17 mouse cellular contexts compared by ENCODE assay signal in genomic region chr14:98154832-98155422, GRCm38 (mm10). TPM values are rescaled to one million over a fixed set of nuclear protein-coding genes. Genes with fewer than 3 reads are reported as not detected.
DNase-seq lines count a peak whose midpoint lies in the region; ATAC-seq and TF ChIP-seq lines count a peak whose summit lies in the region.
"Had no signal": no experiment of that assay in that cellular context is flagged by ENCODE, and none has a peak within 500 bp of the region (broad histone marks: within the 10 kb centered on the region; RNA-seq: fewer than 3 reads in every experiment).

No protein-coding gene starts in this region.

- no peaks in the 10 kb centered on the region for H3K27me3 ChIP-seq in embryonic facial prominence, embryonic 12.5 days
- H3K27me3 ChIP-seq in hindbrain, embryonic 16.5 days (replicated peaks; ENCODE audit: control insufficient read depth, insufficient read depth, low read length), result no peaks in the 10 kb centered on the region
- no peaks in the 10 kb centered on the region for H3K27me3 ChIP-seq in midbrain, postnatal 0 days (ENCODE audit: insufficient read depth, low read length)
- H3K27me3 ChIP-seq: CH12.LX; embryonic facial prominence, embryonic 13.5 days; heart, embryonic 15.5 days had no signal

- peak; percentile 72 for DNase-seq in embryo, embryonic 10 days (ENCODE audit: low spot score)
- no peak for DNase-seq in embryo, embryonic 9.5 days (ENCODE audit: extremely low spot score)
- no peak for DNase-seq in midbrain, postnatal 0 days (ENCODE audit: low spot score)
- no peak for DNase-seq in layer of hippocampus, adult 11-12 months (ENCODE audit: low spot score)
- no peak for DNase-seq in liver
- no peak for DNase-seq in layer of hippocampus, postnatal 36 days
- DNase-seq: cerebellum, adult 18-20 months; layer of hippocampus, adult 9-11 months; lung, postnatal 10 days; thymus, adult 2 months had no signal

- H3K4me3 ChIP-seq in embryonic facial prominence, embryonic 12.5 days, result no peak overlapping the region
- H3K4me3 ChIP-seq in hindbrain, embryonic 16.5 days (ENCODE audit: low read length), result no peak overlapping the region
- no peak overlapping the region for H3K4me3 ChIP-seq in midbrain, postnatal 0 days (ENCODE audit: low read depth, low read length)
- H3K4me3 ChIP-seq: embryonic facial prominence, embryonic 13.5 days; heart, embryonic 15.5 days; limb, embryonic 10.5 days had no signal

- H3K27ac ChIP-seq in embryonic facial prominence, embryonic 12.5 days, result no peak overlapping the region
- H3K27ac ChIP-seq in hindbrain, embryonic 16.5 days (ENCODE audit: low read depth, low read length), result no peak overlapping the region
- H3K27ac ChIP-seq in midbrain, postnatal 0 days (ENCODE audit: low read depth, low read length), result no peak overlapping the region
- H3K27ac ChIP-seq: embryonic facial prominence, embryonic 13.5 days; heart, embryonic 15.5 days; limb, embryonic 10.5 days; liver, embryonic 14.5 days had no signal

- ATAC-seq in embryonic facial prominence, embryonic 12.5 days (ENCODE audit: insufficient number of reproducible peaks, insufficient read depth, low FRiP score, low TSS enrichment), result 0 out of 2 replicates have a peak, but pooled peaks have one; percentile 56
- ATAC-seq in hindbrain, embryonic 16.5 days, result peak; percentile 76
- 0 out of 2 replicates have a peak, but pooled peaks have one; percentile 27 for ATAC-seq in midbrain, postnatal 0 days (ENCODE audit: low FRiP score)

- no peak overlapping the region for H3K9ac ChIP-seq in embryonic facial prominence, embryonic 12.5 days
- no peak overlapping the region for H3K9ac ChIP-seq in hindbrain, embryonic 16.5 days (ENCODE audit: low read depth, low read length)
- no peak overlapping the region for H3K9ac ChIP-seq in midbrain, postnatal 0 days (replicated peaks; ENCODE audit: low read length, poor library complexity, severe bottlenecking)
- H3K9ac ChIP-seq: embryonic facial prominence, embryonic 13.5 days; heart, embryonic 15.5 days; liver, embryonic 14.5 days had no signal

- H3K4me1 ChIP-seq in embryonic facial prominence, embryonic 12.5 days, result no peaks in the 10 kb centered on the region
- H3K4me1 ChIP-seq in hindbrain, embryonic 16.5 days (ENCODE audit: control insufficient read depth, insufficient read depth, low read depth, low read length), result peaks cover 7% of the 10 kb centered on the region; the same call in 1 of the 2 replicates
- 0 out of 2 replicates have a peak, but pooled peaks cover 2% of the 10 kb centered on the region for H3K4me1 ChIP-seq in midbrain, postnatal 0 days (ENCODE audit: insufficient read depth, low read length)
- H3K4me1 ChIP-seq: embryonic facial prominence, embryonic 13.5 days; heart, embryonic 15.5 days; limb, embryonic 10.5 days had no signal

- H3K4me2 ChIP-seq in embryonic facial prominence, embryonic 12.5 days (replicated peaks), result no peak overlapping the region
- no peak overlapping the region; the same call in 1 of the 2 replicates for H3K4me2 ChIP-seq in hindbrain, embryonic 16.5 days (ENCODE audit: low read length)
- no peak overlapping the region for H3K4me2 ChIP-seq in midbrain, postnatal 0 days (ENCODE audit: low read depth, low read length, poor library complexity, severe bottlenecking)
- H3K4me2 ChIP-seq: embryonic facial prominence, embryonic 13.5 days; heart, embryonic 15.5 days had no signal

- H3K36me3 ChIP-seq in embryonic facial prominence, embryonic 12.5 days, result no peaks in the 10 kb centered on the region
- H3K36me3 ChIP-seq in hindbrain, embryonic 16.5 days (ENCODE audit: control insufficient read depth, insufficient read depth, low read length), result no peaks in the 10 kb centered on the region
- H3K36me3 ChIP-seq in midbrain, postnatal 0 days (ENCODE audit: insufficient read depth, low read length), result no peaks in the 10 kb centered on the region
- H3K36me3 ChIP-seq: embryonic facial prominence, embryonic 13.5 days; heart, embryonic 15.5 days; limb, embryonic 10.5 days had no signal

- TF ChIP-seq CTCF in midbrain, postnatal 0 days (IDR thresholded peaks at IDR 0.05), result no peak

- 63% methylated on average over 7 of the region's 7 CpGs for WGBS in embryonic facial prominence, embryonic 12.5 days
- WGBS in hindbrain, embryonic 16.5 days, result 17% methylated on average over 7 of the region's 7 CpGs
- 24% methylated on average over 7 of the region's 7 CpGs for WGBS in midbrain, postnatal 0 days

- H3K9me3 ChIP-seq in embryonic facial prominence, embryonic 12.5 days, result no peaks in the 10 kb centered on the region
- no peaks in the 10 kb centered on the region for H3K9me3 ChIP-seq in hindbrain, embryonic 16.5 days (ENCODE audit: control insufficient read depth, low read length)
- no peaks in the 10 kb centered on the region for H3K9me3 ChIP-seq in midbrain, postnatal 0 days (ENCODE audit: low read length)
- H3K9me3 ChIP-seq: embryonic facial prominence, embryonic 13.5 days; heart, embryonic 15.5 days; limb, embryonic 10.5 days had no signal

RNA-seq across cellular contexts. Expression of gene Dach1, which starts 14.6 kb away (rescaled TPM):
- polyA plus RNA-seq in embryonic facial prominence, embryonic 12.5 days (2016; fragmentation: Nextera tagmentation; extraction: Ambion mirVana), result 7.1 and 7.7 TPM in 2 replicates
- 14.4 TPM in 2 replicates for polyA plus RNA-seq in hindbrain, embryonic 16.5 days (2015; fragmentation: Nextera tagmentation; extraction: Ambion mirVana)
- total RNA-seq in midbrain, postnatal 0 days (2014; rRNA removed), result 14.5 and 15.1 TPM in 2 replicates
- 5.7 and 6.4 TPM in 2 replicates for polyA plus RNA-seq in midbrain, postnatal 0 days (2015; fragmentation: Nextera tagmentation; extraction: Ambion mirVana)
- 1 to 10 TPM; 3.9 to 4.8 TPM for total RNA-seq in layer of hippocampus, postnatal 36 days (2021)
- total RNA-seq: CH12.LX had no signal
